Mouse (Mus musculus) brain, embryonic 18.5 days (tissue): ENCODE measurements around the gene Gm4450.
"Not testable (repeated sequence)": the region's sequence is repeated elsewhere in the genome, so short reads cannot be mapped to it uniquely, and the experiment has no call there.

ENCODE experiments used
- DNase-seq: peaks from one replicate; pipeline ENCODE4 v3.0.0-alpha.2; 2012; ENCODE audit warnings: low read depth, low spot score

Gm4450 gene

DNA sequence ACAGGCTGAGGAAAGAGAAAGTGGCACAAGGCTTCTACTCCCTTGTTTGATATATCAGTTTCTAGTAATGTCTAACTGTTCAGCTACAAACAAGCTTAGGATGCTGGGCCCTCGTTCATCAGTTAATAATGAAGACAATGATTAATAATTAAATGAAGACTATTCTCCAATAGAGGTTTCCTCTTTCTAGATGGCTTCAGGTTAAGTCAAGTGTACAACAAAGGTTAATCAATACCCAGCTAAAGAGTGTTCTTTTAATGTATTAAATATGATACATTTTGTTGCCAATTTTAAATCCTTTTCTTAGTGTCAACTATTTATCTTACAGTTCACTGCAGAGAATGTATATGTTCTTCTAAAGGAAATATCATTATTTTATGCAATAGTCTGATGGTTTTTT is at the start of gene Gm4450:
Gene Gm4450, minus strand, starts transcription at position 101 of the 400 bp plus-strand sequence.
- not testable (repeated sequence) for DNase-seq

- not testable (repeated sequence) for DNase-seq
These were observed 40.5 kb upstream of the Gm4450 start for GRCm38 (mm10) chr3:98497401-98497800.

DNA sequence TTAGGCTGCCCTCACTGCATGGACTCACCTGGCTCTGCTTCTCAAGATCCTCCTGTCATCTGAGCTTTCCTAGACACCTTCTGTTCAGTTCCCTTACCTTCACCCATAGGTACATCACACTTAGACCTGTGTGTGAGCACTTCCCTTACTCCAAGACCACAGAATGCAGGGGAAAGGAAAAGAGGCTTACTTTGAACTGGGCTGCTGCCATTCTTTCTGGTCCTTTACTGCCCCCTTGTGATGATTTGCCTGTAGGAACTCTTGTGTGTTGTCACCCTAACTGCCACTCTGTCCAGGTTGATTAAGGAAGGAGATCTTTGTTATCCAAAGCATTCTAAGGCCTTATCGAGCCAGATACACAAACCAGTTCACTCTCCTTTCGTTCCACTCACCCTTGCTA is 39.8 kb upstream of the Gm4450 start:
- DNase-seq, result not testable (repeated sequence)

GRCm38 (mm10) chr3:98495055-98495454 is 38.1 kb upstream of the Gm4450 start:
- not testable (repeated sequence) for DNase-seq

- DNase-seq, result not testable (repeated sequence)
These were observed 37.3 kb upstream of the Gm4450 start for GRCm38 (mm10) chr3:98494184-98494583.

- DNase-seq, result not testable (repeated sequence)
These were observed 14.6 kb upstream of the Gm4450 start for GRCm38 (mm10) chr3:98471499-98471898.

DNA sequence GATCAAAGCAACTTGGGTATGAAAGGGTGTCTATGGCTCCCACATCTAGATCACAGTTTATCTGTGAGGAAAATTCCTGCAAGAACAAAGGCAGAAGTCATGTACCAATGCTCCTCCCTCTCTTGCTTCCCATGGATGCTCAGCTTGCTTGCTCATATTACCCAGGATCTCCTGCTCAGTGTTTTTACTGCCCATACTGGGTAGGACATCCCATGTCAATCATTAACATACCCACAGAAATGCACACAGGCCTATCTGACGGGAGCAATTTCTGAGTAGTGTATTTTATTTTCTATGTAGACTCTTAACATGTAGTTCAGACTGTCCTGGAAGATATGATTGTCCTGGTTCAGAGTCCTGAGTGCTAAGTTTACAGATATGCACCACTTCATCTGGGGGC is 14.1 kb upstream of the Gm4450 start:
- not testable (repeated sequence) for DNase-seq

- not testable (repeated sequence) for DNase-seq
These were observed 12.4 kb upstream of the Gm4450 start for GRCm38 (mm10) chr3:98469323-98469722.

DNA sequence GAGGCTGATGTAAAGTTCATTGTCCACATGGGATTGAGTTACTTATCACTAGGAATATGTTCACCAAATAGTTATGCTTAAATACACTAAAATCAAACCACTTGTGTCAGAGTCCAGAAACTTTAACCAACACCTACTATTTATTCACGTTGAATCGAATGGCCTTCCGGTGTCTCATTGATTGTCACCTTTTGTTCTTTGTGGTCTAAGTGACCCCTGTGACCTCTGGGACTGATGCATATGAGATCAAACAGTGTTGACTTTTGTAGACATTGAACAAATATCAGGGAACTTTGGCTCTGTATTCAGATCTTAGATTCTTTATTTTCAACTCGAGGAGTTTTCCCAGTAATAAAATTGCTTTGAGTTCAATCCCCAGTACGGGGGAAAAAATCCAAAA is 3.1 kb downstream of the Gm4450 start:
- not testable (repeated sequence) for DNase-seq

- DNase-seq, result not testable (repeated sequence)
These were observed 13.0 kb downstream of the Gm4450 start for GRCm38 (mm10) chr3:98443924-98444323.

DNA sequence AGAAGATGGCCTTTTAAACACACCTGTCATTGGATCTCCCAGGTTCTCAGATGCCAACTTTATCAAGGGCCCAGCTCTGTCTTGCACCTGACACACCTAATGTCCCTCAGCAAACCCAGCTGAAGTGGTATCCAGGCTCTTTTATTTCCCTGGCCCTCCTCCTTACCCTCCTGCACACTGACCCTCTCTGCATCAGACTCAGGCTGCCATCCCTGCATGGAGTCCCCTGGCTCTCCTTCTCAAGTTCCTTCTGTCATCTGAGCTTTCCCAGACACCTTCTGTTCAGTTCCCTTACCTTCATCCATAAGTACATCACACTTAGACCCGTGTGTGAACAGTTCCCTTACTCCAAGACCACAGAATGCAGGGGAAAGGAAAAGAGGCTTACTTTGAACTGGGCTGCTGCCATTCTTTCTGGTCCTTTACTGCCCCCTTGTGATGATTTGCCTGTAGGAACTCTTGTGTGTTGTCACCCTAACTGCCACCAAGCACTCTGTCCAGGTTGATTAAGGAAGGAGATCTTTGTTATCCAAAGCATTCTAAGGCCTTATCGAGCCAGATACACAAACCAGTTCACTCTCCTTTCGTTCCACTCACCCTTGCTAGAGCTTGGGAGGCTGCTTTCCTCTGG is 13.7 kb downstream of the Gm4450 start:
- DNase-seq, result not testable (repeated sequence)

DNA sequence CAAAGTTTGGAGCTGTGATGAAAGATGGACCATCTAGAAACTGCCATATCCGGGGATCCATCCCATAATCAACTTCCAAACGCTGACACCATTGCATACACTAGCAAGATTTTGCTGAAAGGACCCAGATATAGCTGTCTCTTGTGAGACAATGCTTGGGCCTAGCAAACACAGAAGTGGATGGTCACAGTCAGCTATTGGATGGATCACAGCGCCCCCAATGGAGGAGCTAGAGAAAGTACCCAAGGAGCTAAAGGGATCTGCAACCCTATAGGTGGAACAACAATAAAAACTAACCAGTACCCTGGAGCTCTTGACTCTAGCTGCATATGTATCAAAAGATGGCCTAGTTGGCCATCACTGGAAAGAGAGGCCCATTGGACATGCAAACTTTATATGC is 14.7 kb downstream of the Gm4450 start:
- DNase-seq, result not testable (repeated sequence)

DNA sequence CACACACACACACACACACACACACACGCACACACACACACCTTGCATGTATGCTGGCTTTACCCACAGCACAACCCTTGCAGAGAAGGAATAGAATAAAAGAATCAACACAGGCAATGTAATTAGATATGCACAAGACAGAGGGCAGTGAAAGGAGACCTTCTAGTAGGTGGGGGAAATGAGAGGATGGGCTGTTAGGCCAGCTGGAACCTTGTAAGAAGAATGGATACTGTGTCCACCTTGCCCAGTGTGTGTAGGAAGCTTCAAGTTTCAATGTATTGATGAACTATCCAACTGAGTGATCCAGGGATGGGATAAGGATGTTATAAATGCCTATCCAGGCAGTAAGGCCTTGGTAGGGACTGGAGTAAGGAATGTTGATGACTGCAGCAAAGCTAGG is 21.9 kb downstream of the Gm4450 start:
- DNase-seq, result no peak

GRCm38 (mm10) chr3:98434088-98434816 is 22.7 kb downstream of the Gm4450 start:
- no peak for DNase-seq

DNA sequence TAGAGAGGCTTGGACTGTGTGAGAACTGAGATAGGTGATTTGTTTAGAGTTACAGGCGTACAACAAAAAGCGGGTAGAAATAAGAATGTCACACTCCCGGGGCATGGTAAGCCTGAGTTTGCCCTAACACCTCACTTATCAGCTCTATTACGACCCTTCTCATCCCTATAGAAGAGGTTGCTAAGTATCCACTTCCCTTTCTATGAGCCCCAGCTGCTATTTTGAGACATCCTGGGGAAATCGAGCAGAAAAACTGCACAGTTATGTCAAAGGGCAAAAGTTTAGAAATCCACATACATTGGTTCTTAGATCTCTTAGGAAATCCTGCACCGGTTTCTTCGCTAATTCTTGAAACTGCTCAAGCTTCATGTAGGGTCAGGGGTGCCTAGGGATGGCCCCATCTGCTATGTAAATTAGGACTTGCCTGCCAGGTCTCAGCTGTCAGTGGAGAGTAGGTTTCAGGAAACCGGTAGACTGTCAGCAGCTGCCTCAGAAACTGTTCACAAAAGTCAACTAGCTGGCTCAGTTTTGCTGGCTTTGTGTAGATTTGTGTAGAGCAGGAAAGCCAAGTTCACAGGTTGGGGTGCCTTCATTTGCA is 27.9 kb downstream of the Gm4450 start:
- no peak for DNase-seq

DNA sequence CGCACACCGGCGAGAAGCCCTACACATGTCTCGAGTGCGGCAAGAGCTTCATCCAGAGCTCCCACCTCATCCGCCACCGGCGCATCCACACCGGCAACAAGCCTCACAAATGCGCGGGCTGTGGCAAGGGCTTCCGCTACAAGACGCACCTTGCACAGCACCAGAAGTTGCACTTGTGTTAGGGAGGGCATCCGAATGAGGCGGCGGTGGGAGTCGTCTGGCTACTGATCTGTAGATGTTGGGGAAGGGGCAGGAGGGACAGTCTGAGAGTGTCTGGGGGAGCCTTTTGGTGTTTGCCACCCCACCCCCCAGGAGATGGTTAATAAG is 28.5 kb downstream of the Gm4450 start:
- no peak for DNase-seq

DNA sequence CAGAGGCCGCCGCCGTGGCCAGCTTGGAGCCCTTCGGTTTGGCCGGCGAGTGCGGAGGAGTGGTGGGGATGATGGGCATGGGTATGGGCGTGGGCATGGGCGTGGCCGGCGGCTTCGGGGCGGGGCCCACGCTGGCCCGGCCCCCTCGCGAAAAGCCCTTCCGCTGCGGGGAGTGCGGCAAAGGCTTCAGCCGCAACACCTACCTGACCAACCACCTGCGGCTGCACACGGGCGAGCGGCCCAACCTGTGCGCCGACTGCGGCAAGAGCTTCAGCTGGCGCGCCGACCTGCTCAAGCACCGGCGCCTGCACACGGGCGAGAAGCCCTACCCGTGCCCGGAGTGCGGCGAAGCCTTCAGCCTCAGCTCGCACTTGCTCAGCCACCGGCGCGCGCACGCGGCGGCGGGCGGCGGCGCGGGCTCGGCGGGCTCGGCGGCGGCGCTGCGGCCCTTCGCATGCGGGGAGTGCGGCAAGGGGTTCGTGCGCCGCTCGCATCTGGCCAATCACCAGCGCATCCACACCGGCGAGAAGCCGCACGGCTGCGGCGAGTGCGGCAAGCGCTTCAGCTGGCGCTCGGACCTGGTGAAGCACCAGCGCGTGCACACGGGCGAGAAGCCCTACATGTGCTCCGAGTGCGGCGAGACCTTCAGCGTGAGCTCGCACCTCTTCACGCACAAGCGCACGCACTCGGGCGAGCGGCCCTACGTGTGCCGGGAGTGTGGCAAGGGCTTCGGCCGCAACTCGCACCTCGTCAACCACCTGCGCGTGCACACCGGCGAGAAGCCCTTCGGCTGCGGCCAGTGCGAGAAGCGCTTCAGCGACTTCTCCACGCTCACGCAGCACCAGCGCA is 29.1 kb downstream of the Gm4450 start:
- peak; percentile 24 for DNase-seq

GRCm38 (mm10) chr3:98427260-98427599 is 29.7 kb downstream of the Gm4450 start:
- DNase-seq, result no peak

- no peak for DNase-seq
These were observed 30.2 kb downstream of the Gm4450 start for GRCm38 (mm10) chr3:98426749-98427148.

DNA sequence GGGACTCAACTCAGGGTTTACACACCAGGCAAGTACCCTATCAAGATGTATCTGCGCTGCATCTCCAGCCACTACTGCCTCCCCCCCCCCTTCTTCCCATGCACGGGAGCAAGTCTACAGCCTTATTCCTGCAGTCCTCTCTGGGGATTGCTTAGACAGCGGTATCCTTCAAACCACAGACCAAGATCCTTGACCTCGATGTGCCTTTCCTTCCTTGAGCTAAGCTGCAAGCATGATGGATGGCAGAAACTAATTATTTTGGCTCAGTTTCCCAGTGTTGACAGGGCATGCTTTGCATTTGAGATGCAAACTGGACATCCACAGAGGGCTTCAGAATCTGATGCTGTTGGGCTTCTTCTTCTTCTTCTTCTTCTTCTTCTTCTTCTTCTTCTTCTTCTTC is 34.0 kb downstream of the Gm4450 start:
- DNase-seq, result no peak

GRCm38 (mm10) chr3:98419786-98420070 is 37.2 kb downstream of the Gm4450 start:
- DNase-seq, result no peak
